Mouse (Mus musculus): ENCODE results near the gene Wnt10b.
"Not testable (repeated sequence)": the region's sequence is repeated elsewhere in the genome, so short reads cannot be mapped to it uniquely, and the experiment has no call there.

The Wnt10b gene

GRCm38 (mm10) chr15:98777762-98778161, at the start of gene Wnt10b:
Wnt10b (minus strand) TSS chr15:98778150.
- DNase-seq: peak; percentile 28

GRCm38 (mm10) chr15:98827611-98828011, 49.7 kb upstream of the Wnt10b start:
- DNase-seq: no peak

GRCm38 (mm10) chr15:98823434-98823833, 45.5 kb upstream of the Wnt10b start:
- peak; percentile 38 for DNase-seq

- DNase-seq: no peak
These were observed 44.2 kb upstream of the Wnt10b start for GRCm38 (mm10) chr15:98822147-98822546.

- no peak for DNase-seq
These were observed 43.5 kb upstream of the Wnt10b start for GRCm38 (mm10) chr15:98821403-98821802.

- DNase-seq: no peak
These were observed 43.0 kb upstream of the Wnt10b start for GRCm38 (mm10) chr15:98820937-98821336.

- DNase-seq: no peak
These were observed 40.2 kb upstream of the Wnt10b start for GRCm38 (mm10) chr15:98818171-98818570.

GRCm38 (mm10) chr15:98812741-98813424, 34.9 kb upstream of the Wnt10b start:
- no peak for DNase-seq

GRCm38 (mm10) chr15:98810212-98810611, 32.3 kb upstream of the Wnt10b start:
- DNase-seq: not testable (repeated sequence)

- DNase-seq: no peak
These were observed 31.4 kb upstream of the Wnt10b start, which contains the start of gene Ddn for GRCm38 (mm10) chr15:98809390-98809789. Ddn (minus strand) TSS chr15:98809490.

- DNase-seq: no peak
These were observed 30.7 kb upstream of the Wnt10b start for GRCm38 (mm10) chr15:98808651-98809134.

GRCm38 (mm10) chr15:98807895-98808650, 30.1 kb upstream of the Wnt10b start:
- DNase-seq: peak; percentile 60

- peak; percentile 54 for DNase-seq
These were observed 29.1 kb upstream of the Wnt10b start for GRCm38 (mm10) chr15:98806809-98807770.

- DNase-seq: no peak
These were observed 28.3 kb upstream of the Wnt10b start for GRCm38 (mm10) chr15:98806071-98806808.

- peak; percentile 88 for DNase-seq
These were observed 27.5 kb upstream of the Wnt10b start for GRCm38 (mm10) chr15:98805324-98806040.

GRCm38 (mm10) chr15:98804054-98804453, 26.1 kb upstream of the Wnt10b start:
- peak; percentile 90 for DNase-seq

- no peak for DNase-seq
These were observed 25.0 kb upstream of the Wnt10b start for GRCm38 (mm10) chr15:98802926-98803325.

GRCm38 (mm10) chr15:98799396-98799795, 21.4 kb upstream of the Wnt10b start:
- peak; percentile 91 for DNase-seq

- DNase-seq: no peak
These were observed 21.0 kb upstream of the Wnt10b start for GRCm38 (mm10) chr15:98798903-98799302.

GRCm38 (mm10) chr15:98797835-98798492, 20.0 kb upstream of the Wnt10b start:
- DNase-seq: no peak

Data from kidney, postnatal 10 days (tissue).